Mouse (Mus musculus) testis, adult 10 weeks (tissue): Measurements from ENCODE around the gene Rnf222. TPM values are rescaled to one million over a fixed set of nuclear protein-coding genes. Genes with fewer than 3 reads are reported as not detected.

ENCODE experiments used
- polyA plus RNA-seq: library from polyadenylated mRNA; stranded (reverse); fragments of 350-450 nt; fragmentation: Illumina TruSeq; extraction: RNeasy Lipid Tissue Mini Kit (QIAGEN cat#74804); gene quantifications from one replicate; pipeline ENCODE4 v1.2.3, GENCODE M21; 2014; ENCODE audit warnings: low read depth, low replicate concordance

Gene Rnf222
- 0.35 TPM for polyA plus RNA-seq

GRCm38 (mm10) chr11:68888253-68888652, at the start of gene Rnf222:
Gene Rnf222 (plus strand): TSS chr11:68888553.

DNA sequence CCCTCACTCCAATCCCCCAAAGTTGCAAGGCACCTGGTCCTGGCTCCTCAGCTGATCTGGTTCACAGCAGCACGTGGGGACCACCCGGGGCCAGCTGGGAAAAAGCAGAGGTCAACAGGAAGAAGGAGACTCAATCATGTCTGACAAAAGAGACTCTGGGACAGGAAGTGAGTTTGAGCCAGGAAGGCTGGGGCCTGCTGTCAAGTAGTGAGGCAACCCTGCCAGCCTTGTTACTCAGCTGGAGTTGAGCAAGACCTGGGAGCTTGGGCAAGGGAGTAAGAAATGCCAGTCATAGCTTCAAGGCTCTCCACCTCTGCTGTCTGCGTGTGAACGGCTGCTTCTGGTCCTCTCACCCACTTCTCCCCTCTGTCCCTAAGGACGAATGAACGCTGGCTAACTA, 16.6 kb upstream of the Rnf222 start, which contains the start of gene Ndel1:
Ndel1 (minus strand) TSS at position 111 of the 400 bp plus-strand sequence.

DNA sequence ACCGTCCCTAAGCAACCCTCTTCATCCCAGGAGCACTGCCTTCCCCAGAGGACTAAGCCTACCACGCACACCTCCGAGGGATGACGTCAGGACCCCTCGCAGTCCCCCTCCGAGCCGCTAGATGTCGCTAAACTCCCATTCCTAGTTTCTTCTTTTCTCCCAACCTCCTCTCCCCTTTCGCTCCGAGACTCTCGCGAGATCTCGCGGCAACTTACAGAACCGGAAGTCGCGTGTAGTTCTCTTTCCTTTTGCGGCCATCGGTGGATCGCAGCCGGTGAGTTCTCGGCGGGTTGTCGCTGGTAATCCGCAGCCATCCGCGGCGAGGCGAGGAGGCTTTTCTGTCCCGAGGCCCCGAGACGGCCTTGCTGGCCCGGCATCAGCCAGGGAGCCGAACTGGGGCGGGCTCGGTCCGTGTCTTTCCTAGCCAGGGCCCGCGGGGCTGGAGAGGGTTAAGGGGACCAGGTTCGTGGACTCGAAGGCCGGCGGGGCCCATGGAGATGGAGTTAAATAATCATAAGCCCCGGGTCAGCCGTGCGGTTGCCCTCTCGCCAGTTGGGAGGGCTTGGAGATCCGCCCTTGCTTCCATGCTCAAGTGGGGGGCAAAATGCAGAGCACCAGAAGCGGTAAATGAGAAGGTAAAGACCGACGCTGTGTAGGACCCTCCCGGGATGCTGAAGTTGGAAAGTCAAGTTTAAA, 13.1 kb downstream of the Rnf222 start, which contains the start of gene Rpl26:
Rpl26 (plus strand) TSS at position 233 of the 696 bp plus-strand sequence.

DNA sequence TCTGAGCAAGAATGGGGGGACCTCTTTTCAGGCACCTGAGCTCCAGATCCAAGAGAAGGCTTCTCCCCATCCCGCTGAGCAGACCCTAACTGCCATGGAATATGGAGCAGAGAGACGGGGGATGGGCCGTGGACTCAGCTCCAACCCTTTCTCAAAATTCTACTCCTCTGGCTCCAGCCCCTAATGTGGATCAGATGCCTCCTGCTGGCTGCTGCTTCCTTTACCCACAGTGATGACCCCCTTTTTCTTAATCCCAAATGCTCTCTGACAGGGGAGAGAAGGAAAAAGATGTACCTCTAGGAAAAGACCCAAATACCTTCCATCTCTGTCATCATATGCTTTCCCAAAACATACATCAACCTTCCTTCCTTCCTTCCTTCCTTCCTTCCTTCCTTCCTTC, 38.6 kb downstream of the Rnf222 start, which contains the start of gene Odf4:
Odf4 (minus strand) TSS at position 101 of the 400 bp plus-strand sequence.

Other genes with a start within 250 kb of the Rnf222 start
- gene Myh10, start 197.0 kb upstream of the Rnf222 start, polyA plus RNA-seq = 41.9 TPM
- gene Ndel1, start 16.7 kb upstream of the Rnf222 start, polyA plus RNA-seq = 180 TPM
- gene Rpl26, start 13.0 kb downstream of the Rnf222 start, polyA plus RNA-seq = 156 TPM
- gene Odf4, start 38.5 kb downstream of the Rnf222 start, polyA plus RNA-seq = 157 TPM
- 0.36 TPM for gene Arhgef15, start 68.9 kb downstream of the Rnf222 start, polyA plus RNA-seq
- gene Slc25a35, start 79.6 kb downstream of the Rnf222 start, polyA plus RNA-seq = 17.4 TPM
- gene Rangrf, start 86.6 kb downstream of the Rnf222 start, polyA plus RNA-seq = 253 TPM
- 5.7 TPM for gene Pfas, start 119.9 kb downstream of the Rnf222 start, polyA plus RNA-seq
- 10.1 TPM for gene Ctc1, start 127.4 kb downstream of the Rnf222 start, polyA plus RNA-seq
- gene Aurkb, start 157.1 kb downstream of the Rnf222 start, polyA plus RNA-seq = 6.0 TPM
- gene Borcs6, start 171.2 kb downstream of the Rnf222 start, polyA plus RNA-seq = 3.4 TPM
- gene Tmem107, start 182.3 kb downstream of the Rnf222 start, polyA plus RNA-seq = 13.2 TPM
- gene Vamp2, start 199.9 kb downstream of the Rnf222 start, polyA plus RNA-seq = 28.8 TPM
- 2.2 TPM for gene Per1, start 206.7 kb downstream of the Rnf222 start, polyA plus RNA-seq
- not detected for gene Hes7, start 231.9 kb downstream of the Rnf222 start, polyA plus RNA-seq
- gene 9130213A22Rik, start 234.0 kb downstream of the Rnf222 start, polyA plus RNA-seq = not detected
- gene Aloxe3, start 237.3 kb downstream of the Rnf222 start, polyA plus RNA-seq = 0.77 TPM